Mouse (Mus musculus) kidney, adult 2 months (tissue): ENCODE data around the gene Cpd. TPM values are rescaled to one million over a fixed set of nuclear protein-coding genes. Genes with fewer than 3 reads are reported as not detected.

Source experiments
- DNase-seq: peaks from one replicate; pipeline ENCODE4 v3.0.0; 2021
- H3K27ac ChIP-seq: fragments of 200-500 bp; 2 replicates; pipeline ENCODE4 v1.5.1; 2012; ENCODE audit warnings: low read depth, low read length, control low read depth, inconsistent platforms; ENCODE audit not compliant: insufficient read depth
- H3K27me3 ChIP-seq: fragments of 200-500 bp; replicated peaks from 2 replicates; pipeline ENCODE4 v1.6.1; 2012; ENCODE audit warnings: mild to moderate bottlenecking, moderate library complexity, low read length, inconsistent platforms; ENCODE audit not compliant: control insufficient read depth, insufficient read depth
- H3K36me3 ChIP-seq: fragments of 200-500 bp; 2 replicates; pipeline ENCODE4 v1.6.1; 2012; ENCODE audit warnings: mild to moderate bottlenecking, moderate library complexity, low read length, inconsistent platforms; ENCODE audit not compliant: control insufficient read depth, insufficient read depth
- H3K4me1 ChIP-seq: fragments of 200-500 bp; 2 replicates; pipeline ENCODE4 v1.6.1; 2011; ENCODE audit warnings: low read length; ENCODE audit not compliant: control insufficient read depth, insufficient read depth
- H3K4me3 ChIP-seq: fragments of 200-500 bp; 2 replicates; pipeline ENCODE4 v1.5.1; 2011; ENCODE audit warnings: mild to moderate bottlenecking, low read depth, low read length, control low read depth; ENCODE audit not compliant: insufficient read depth
- CTCF ChIP-seq: fragments of 200-500 bp; conservative IDR thresholded peaks from 2 replicates; pipeline ENCODE4 v1.5.1; 2011; ENCODE audit warnings: low read depth, mild to moderate bottlenecking, control low read depth, low read length, moderate library complexity, mixed read lengths; ENCODE audit not compliant: insufficient read depth, insufficient read length
- POLR2A ChIP-seq: fragments of 200-500 bp; IDR thresholded peaks from one replicate; pipeline ENCODE4 v1.6.1; 2011; ENCODE audit warnings: low read depth, low read length, control low read depth
- WGBS: fragments of 180-500 bp; shearing (Covaris S2); methylation state at CpG from one replicate; pipeline ENCODE4 v1.1.7; 2018; 5-methylcytosine and 5-hydroxymethylcytosine counted together
- polyA plus RNA-seq: library from polyadenylated mRNA; depleted of rRNA; stranded (reverse); fragments of >200 nt; gene quantifications from 2 replicates; pipeline ENCODE4 v1.2.3, GENCODE M21; 2012

Gene Cpd
- polyA plus RNA-seq, 1 experiment: 28.6 TPM

- Histone ChIP-seq H3K36me3 (peaks cover 12% of the 10 kb centered on the region), H3K4me3 (no peak overlapping the region), H3K27me3 (no peaks in the 10 kb centered on the region), H3K27ac (no peak overlapping the region), H3K4me1 (no peaks in the 10 kb centered on the region)
- DNase-seq: no peak
- WGBS: 93% methylated on average over 3 of the region's 3 CpGs
- TF ChIP-seq POLR2A: no peak
- no peak for TF ChIP-seq CTCF
These were observed 94.5 kb downstream of the Cpd start for GRCm38 (mm10) chr11:76752276-76752675.

GRCm38 (mm10) chr11:76748819-76749218 lies 98.0 kb downstream of the Cpd start:
- Histone ChIP-seq H3K27ac (no peak overlapping the region), H3K27me3 (no peaks in the 10 kb centered on the region), H3K36me3 (peaks cover 13% of the 10 kb centered on the region), H3K4me1 (no peaks in the 10 kb centered on the region), H3K4me3 (no peak overlapping the region)
- WGBS: 88% methylated on average over 9 of the region's 9 CpGs
- DNase-seq: no peak
- TF ChIP-seq CTCF (no peak), POLR2A (no peak)

GRCm38 (mm10) chr11:76745921-76746320 lies 100.9 kb downstream of the Cpd start:
- H3K27me3 ChIP-seq: no peaks in the 10 kb centered on the region
- no peak overlapping the region for H3K27ac ChIP-seq
- no peak for DNase-seq
- TF ChIP-seq POLR2A (no peak), CTCF (no peak)
- no peaks in the 10 kb centered on the region for H3K4me1 ChIP-seq
- peaks cover 4% of the 10 kb centered on the region for H3K36me3 ChIP-seq
- no peak overlapping the region for H3K4me3 ChIP-seq
- 100% methylated on average over 1 of the region's 1 CpGs for WGBS

DNA sequence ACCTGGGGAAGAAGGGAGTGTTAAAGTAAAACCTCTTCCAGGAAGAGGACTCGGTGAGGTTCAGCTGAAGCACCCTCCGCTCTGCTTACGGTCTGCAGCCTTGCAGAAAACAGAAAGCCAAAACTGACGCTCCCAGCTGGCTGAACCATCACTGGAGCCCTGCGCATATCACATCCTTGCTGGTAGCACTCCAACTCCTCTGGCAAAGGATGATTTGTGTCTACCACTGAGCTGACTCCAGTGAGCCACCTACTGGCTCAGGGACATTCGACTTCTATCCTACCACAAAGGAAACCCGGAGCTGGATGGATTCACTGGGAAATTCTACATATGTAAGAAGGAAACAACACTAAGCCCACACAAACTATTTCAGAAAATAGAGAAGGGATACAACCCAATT lies 102.3 kb downstream of the Cpd start:
- Histone ChIP-seq H3K36me3 (peaks cover 4% of the 10 kb centered on the region), H3K4me3 (no peak overlapping the region), H3K27me3 (no peaks in the 10 kb centered on the region), H3K27ac (no peak overlapping the region), H3K4me1 (no peaks in the 10 kb centered on the region)
- WGBS: 53% methylated on average over 7 of the region's 7 CpGs
- TF ChIP-seq POLR2A (no peak), CTCF (peak; percentile 51)
- DNase-seq: peak; percentile 43

GRCm38 (mm10) chr11:76742511-76742910 lies 104.3 kb downstream of the Cpd start:
- Histone ChIP-seq H3K4me3 (no peak overlapping the region), H3K36me3 (peaks cover 4% of the 10 kb centered on the region), H3K27me3 (no peaks in the 10 kb centered on the region), H3K4me1 (no peaks in the 10 kb centered on the region), H3K27ac (no peak overlapping the region)
- no peak for TF ChIP-seq CTCF
- no peak for TF ChIP-seq POLR2A
- WGBS: 97% methylated on average over 7 of the region's 7 CpGs
- no peak for DNase-seq

DNA sequence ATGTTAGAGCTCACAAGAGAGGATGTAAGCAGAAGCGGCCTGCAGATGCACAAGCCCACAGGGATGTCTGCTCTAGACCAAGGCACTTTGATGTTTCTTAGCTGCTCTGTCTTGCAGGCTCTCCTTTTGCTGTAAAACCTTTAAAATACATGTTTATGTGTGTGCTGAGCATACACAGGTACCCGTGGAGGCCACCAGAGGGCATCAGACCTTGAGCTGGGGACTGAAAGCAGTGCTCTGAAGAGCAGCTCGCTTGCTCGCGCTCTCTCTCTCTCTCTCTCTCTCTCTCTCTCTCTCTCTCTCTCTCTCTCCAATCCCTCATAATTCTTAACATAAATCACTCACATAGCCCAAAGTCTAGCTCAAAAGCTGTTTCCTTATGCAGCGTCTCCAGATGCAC lies 107.7 kb downstream of the Cpd start:
- H3K27ac ChIP-seq: no peak overlapping the region
- TF ChIP-seq POLR2A (no peak), CTCF (peak; percentile 63)
- peak; percentile 27 for DNase-seq
- WGBS: 80% methylated on average over 6 of the region's 6 CpGs
- peaks cover 7% of the 10 kb centered on the region for H3K36me3 ChIP-seq
- no peaks in the 10 kb centered on the region for H3K4me1 ChIP-seq
- no peak overlapping the region for H3K4me3 ChIP-seq
- no peaks in the 10 kb centered on the region for H3K27me3 ChIP-seq

GRCm38 (mm10) chr11:76735753-76736324 lies 111.0 kb downstream of the Cpd start:
- no peaks in the 10 kb centered on the region for H3K27me3 ChIP-seq
- TF ChIP-seq POLR2A (no peak), CTCF (no peak)
- peak; percentile 30 for DNase-seq
- H3K27ac ChIP-seq: peak overlapping the region; percentile 60
- no peaks in the 10 kb centered on the region for H3K4me1 ChIP-seq
- WGBS: 60% methylated on average over 4 of the region's 4 CpGs
- peaks cover 4% of the 10 kb centered on the region for H3K36me3 ChIP-seq
- no peak overlapping the region for H3K4me3 ChIP-seq

- peak; percentile 16 for DNase-seq
- no peak overlapping the region for H3K4me3 ChIP-seq
- TF ChIP-seq POLR2A: no peak
- TF ChIP-seq CTCF: no peak
- H3K27ac ChIP-seq: peak overlapping the region; percentile 61; the same call in 1 of the 2 replicates
- H3K4me1 ChIP-seq: no peaks in the 10 kb centered on the region
- WGBS: 66% methylated on average over 3 of the region's 3 CpGs
- H3K27me3 ChIP-seq: no peaks in the 10 kb centered on the region
- H3K36me3 ChIP-seq: peaks cover 6% of the 10 kb centered on the region
These were observed 112.3 kb downstream of the Cpd start for GRCm38 (mm10) chr11:76734560-76734959.
